Mouse (Mus musculus) cerebellum, adult 2 months (tissue): ENCODE results near the gene Gm10961.

Experiments used
- CTCF ChIP-seq: fragments of 200-500 bp; IDR thresholded peaks from 2 replicates; pipeline ENCODE4 v1.5.1; 2011; ENCODE audit warnings: low read depth, mild to moderate bottlenecking, control low read depth, low read length, moderate library complexity, borderline replicate concordance; ENCODE audit not compliant: insufficient read depth
- POLR2A ChIP-seq: fragments of 200-500 bp; IDR thresholded peaks from 2 replicates; pipeline ENCODE4 v1.6.1; 2011; ENCODE audit warnings: low read length, control low read depth, borderline replicate concordance; ENCODE audit not compliant: insufficient read depth

- TF ChIP-seq CTCF, result no peak
- TF ChIP-seq POLR2A, result no peak
Observed at GRCm38 (mm10) chr3:107595264-107595937, 35.7 kb upstream of the Gm10961 start.
